Mouse (Mus musculus) embryonic facial prominence, embryonic 12.5 days (tissue): ENCODE results near the gene Mov10. TPM values are rescaled to one million over a fixed set of nuclear protein-coding genes. Genes with fewer than 3 reads are reported as not detected.
"Not testable (repeated sequence)": the region's sequence is repeated elsewhere in the genome, so short reads cannot be mapped to it uniquely, and the experiment has no call there.

Experiments used
- ATAC-seq: fragments of 200-750 bp; cut with Nextera tagmentation; 2 replicates; pipeline ENCODE4 v1.8.0; 2017; ENCODE audit not compliant: insufficient number of reproducible peaks, insufficient read depth, low FRiP score, low TSS enrichment
- H3K27ac ChIP-seq: fragments of 300-500 bp; sonication (generic); 2 replicates; pipeline ENCODE4 v1.5.1; 2016; ENCODE audit warnings: mild to moderate bottlenecking
- H3K27me3 ChIP-seq: fragments of 300-500 bp; sonication (generic); 2 replicates; pipeline ENCODE4 v1.6.1; 2016; ENCODE audit warnings: mild to moderate bottlenecking, moderate library complexity
- H3K36me3 ChIP-seq: fragments of 300-500 bp; sonication (generic); 2 replicates; pipeline ENCODE4 v1.6.1; 2016; ENCODE audit warnings: mild to moderate bottlenecking
- H3K4me1 ChIP-seq: fragments of 300-500 bp; sonication (generic); 2 replicates; pipeline ENCODE4 v1.6.1; 2016
- H3K4me2 ChIP-seq: fragments of 300-500 bp; sonication (generic); replicated peaks from 2 replicates; pipeline ENCODE4 v1.6.1; 2016; ENCODE audit warnings: mild to moderate bottlenecking, moderate library complexity
- H3K4me3 ChIP-seq: fragments of 300-500 bp; sonication (generic); 2 replicates; pipeline ENCODE4 v1.5.1; 2016; ENCODE audit warnings: mild to moderate bottlenecking
- H3K9ac ChIP-seq: fragments of 300-500 bp; sonication (generic); 2 replicates; pipeline ENCODE4 v1.6.1; 2016; ENCODE audit warnings: mild to moderate bottlenecking, moderate library complexity
- H3K9me3 ChIP-seq: fragments of 300-500 bp; sonication (generic); 2 replicates; pipeline ENCODE4 v1.6.1; 2016; ENCODE audit warnings: mild to moderate bottlenecking, moderate library complexity
- WGBS: fragments of 180-500 bp; shearing (Covaris S2); methylation state at CpG from one replicate; pipeline ENCODE4 v1.1.7; 2016; 5-methylcytosine and 5-hydroxymethylcytosine counted together
- polyA plus RNA-seq: library from polyadenylated mRNA; unstranded; fragments of >200 nt; fragmentation: Nextera tagmentation; extraction: Ambion mirVana; gene quantifications from 2 replicates; pipeline ENCODE4 v1.2.1, GENCODE M21; 2016

The Mov10 gene
- polyA plus RNA-seq, 1 experiment from 2014 or later = 70.8 TPM

DNA sequence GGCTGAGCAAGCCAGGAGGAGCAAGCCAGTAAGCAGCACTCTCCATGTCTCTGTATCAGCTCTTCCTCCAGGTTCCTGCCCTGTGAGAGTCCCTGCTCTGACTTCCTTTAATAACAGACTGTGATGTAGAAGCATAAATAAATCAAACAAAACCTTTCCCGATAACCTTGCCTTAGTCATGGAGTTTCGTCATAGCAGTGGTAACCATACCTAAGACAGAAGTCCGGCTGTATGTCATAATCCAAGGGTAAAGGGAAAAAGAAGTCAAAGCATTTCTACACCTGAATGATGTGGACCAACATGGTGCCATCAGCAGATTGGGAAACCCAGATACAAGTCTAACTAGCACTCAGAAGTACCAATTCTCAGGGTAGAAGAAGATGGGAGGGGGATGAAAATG lies 17.4 kb upstream of the Mov10 start:
- Histone ChIP-seq H3K36me3 (peaks cover 48% of the 10 kb centered on the region), H3K9me3 (no peaks in the 10 kb centered on the region), H3K4me3 (no peak overlapping the region), H3K27me3 (no peaks in the 10 kb centered on the region), H3K27ac (no peak overlapping the region), H3K9ac (no peak overlapping the region), H3K4me1 (no peaks in the 10 kb centered on the region), H3K4me2 (no peak overlapping the region)
- WGBS = 98% methylated on average over 3 of the region's 3 CpGs
- no peak for ATAC-seq

DNA sequence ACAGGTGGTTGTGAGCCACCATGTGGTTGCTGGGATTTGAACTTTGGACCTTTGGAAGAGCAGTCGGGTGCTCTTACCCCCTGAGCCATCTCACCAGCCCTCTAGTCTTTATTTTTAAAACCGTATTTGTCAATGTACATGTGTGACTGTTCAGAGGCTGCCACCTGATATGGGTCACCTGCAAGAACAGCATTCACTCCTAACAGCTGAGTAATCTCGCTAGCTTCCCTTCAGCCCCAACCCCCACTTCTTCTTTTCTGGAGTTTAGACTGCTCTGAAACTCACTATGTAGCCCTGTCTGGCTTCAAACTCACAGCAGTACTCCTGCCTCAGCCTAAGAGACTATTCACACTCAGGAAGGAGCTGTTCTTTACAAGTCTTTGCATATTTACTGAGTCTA lies 4.0 kb upstream of the Mov10 start:
- Histone ChIP-seq H3K36me3 (peaks cover 23% of the 10 kb centered on the region; the same call in 1 of the 2 replicates), H3K27me3 (no peaks in the 10 kb centered on the region), H3K27ac (no peak overlapping the region), H3K4me3 (no peak overlapping the region), H3K4me2 (no peak overlapping the region), H3K4me1 (peaks cover 4% of the 10 kb centered on the region; the same call in 1 of the 2 replicates), H3K9me3 (no peaks in the 10 kb centered on the region), H3K9ac (no peak overlapping the region)
- ATAC-seq = no peak
- 72% methylated on average over 3 of the region's 3 CpGs for WGBS

DNA sequence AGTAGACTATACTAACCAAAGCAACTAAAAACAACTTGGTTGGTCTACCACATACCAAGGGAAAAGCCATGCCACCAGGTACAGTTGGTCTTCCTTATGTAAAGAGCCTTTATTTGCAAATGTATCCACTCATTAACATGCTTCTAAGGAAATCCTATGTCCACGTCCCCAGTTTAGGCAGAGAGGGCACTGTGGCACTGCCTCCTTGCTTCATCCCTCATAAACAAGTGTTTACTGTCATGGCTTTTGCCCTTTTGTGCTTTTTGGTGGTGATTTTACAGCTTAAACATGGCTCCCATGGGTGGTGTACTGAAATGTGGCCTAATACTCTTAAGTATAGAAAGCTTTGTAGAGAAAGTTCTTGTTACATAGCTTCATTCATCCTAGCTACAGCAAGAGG lies 2.1 kb upstream of the Mov10 start:
- no peak for ATAC-seq
- 59% methylated on average over 1 of the region's 1 CpGs for WGBS
- Histone ChIP-seq H3K9ac (no peak overlapping the region), H3K9me3 (no peaks in the 10 kb centered on the region), H3K27ac (no peak overlapping the region), H3K4me3 (no peak overlapping the region), H3K27me3 (no peaks in the 10 kb centered on the region), H3K4me1 (peaks cover 18% of the 10 kb centered on the region), H3K36me3 (peaks cover 9% of the 10 kb centered on the region; the same call in 1 of the 2 replicates), H3K4me2 (no peak overlapping the region)

DNA sequence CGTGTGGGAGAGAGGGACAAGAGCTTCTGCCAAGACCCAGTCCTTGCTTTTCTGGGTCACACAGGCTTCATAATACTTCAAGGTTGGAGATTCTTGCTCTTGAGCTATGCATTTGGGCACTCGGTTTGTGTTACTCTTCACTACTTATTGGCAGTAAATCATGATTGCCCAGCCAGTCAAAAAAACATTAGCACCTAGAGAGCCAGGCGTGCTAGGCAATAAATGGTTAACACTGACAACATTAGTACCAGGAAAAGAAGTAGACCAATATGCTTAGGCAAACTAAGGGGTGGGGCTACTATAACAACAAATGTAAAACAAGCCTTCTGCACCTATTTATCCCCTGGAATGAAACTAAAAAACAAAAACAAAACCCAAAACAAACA lies 379 bp upstream of the Mov10 start:
- Histone ChIP-seq H3K4me3 (peak overlapping the region; percentile 86), H3K4me2 (peak overlapping the region; percentile 84), H3K27me3 (no peaks in the 10 kb centered on the region), H3K9ac (no peak overlapping the region), H3K4me1 (peaks cover 18% of the 10 kb centered on the region), H3K36me3 (0 out of 2 replicates have a peak, but pooled peaks cover 4% of the 10 kb centered on the region), H3K9me3 (no peaks in the 10 kb centered on the region), H3K27ac (peak overlapping the region; percentile 94)
- no peak for ATAC-seq
- WGBS = 6% methylated on average over 3 of the region's 3 CpGs

DNA sequence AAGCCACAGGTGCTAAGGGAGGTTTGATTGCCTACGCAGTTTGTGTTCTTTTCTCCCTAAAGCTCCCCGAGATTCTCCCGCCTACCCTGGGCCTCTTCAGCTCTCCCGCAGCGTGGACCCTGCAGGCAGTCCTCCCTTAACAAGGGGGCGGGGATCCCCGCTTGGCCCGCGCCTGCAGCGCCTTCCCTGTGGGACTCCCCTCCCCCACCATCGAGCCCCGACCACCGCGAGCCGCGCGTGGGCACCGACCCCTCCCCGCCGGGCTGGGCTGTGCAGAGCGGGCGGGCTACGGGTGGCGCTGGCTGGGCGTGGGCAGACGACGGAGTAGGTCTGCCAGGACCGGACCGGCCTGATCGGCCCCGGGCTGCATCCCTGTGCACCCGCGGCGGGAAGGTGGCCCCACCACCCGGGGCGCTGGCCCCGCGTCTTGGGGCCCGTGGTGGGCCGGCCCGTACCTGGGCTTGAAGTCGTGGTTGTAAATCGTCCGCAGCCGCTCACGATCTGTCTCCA lies 827 bp downstream of the Mov10 start:
- Histone ChIP-seq H3K4me3 (peak overlapping the region; percentile 86), H3K27me3 (no peaks in the 10 kb centered on the region), H3K36me3 (0 out of 2 replicates have a peak, but pooled peaks cover 2% of the 10 kb centered on the region), H3K9me3 (no peaks in the 10 kb centered on the region), H3K27ac (peak overlapping the region; percentile 94), H3K9ac (peak overlapping the region; percentile 91), H3K4me1 (peaks cover 18% of the 10 kb centered on the region), H3K4me2 (peak overlapping the region; percentile 84)
- ATAC-seq = peak; percentile 73
- WGBS = 1% methylated on average over 46 of the region's 46 CpGs

DNA sequence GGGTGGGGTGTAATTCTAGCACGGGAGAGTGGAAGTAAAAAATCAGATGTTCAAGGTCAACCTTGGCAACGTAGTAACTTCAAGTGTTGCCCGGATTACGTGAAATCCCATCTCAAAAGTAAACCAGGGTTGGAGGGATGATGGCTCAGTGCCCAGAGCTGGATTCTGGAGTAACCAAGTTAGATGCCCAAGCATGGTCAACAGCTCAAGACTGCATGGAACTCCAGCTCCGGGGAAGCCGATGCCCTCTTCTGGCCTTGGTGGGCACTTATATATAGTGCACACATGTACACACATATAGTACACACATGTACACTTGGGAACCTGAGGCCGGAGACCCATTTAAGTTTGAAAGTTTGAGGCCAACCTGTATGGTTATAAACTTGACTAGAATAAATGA lies 2.2 kb downstream of the Mov10 start:
- ATAC-seq = no peak
- no peak overlapping the region for H3K9ac ChIP-seq
- 93% methylated on average over 7 of the region's 7 CpGs for WGBS
- H3K4me1 ChIP-seq = peaks cover 18% of the 10 kb centered on the region
- H3K27me3 ChIP-seq = no peaks in the 10 kb centered on the region
- H3K4me2 ChIP-seq = no peak overlapping the region
- H3K36me3 ChIP-seq = no peaks in the 10 kb centered on the region
- H3K27ac ChIP-seq = no peak overlapping the region
- H3K9me3 ChIP-seq = no peaks in the 10 kb centered on the region
- H3K4me3 ChIP-seq = no peak overlapping the region

DNA sequence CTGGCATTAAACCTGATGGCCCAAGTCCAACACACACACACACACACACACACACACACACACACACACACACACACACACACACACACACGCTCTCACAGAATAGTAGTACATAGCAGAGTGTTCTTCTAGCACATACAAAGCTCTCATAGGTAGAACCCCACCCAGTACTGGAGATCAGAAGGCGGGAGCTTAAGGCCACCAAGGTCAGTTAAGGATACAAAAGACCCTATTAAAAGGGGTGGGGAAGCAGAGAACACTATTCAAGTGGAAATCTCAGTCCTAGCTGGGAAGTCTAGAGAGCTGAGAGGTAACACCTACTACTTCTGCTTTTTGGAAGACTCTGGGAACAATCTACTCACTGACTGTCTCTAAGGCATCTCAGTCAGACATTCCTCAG lies 3.0 kb downstream of the Mov10 start:
- H3K4me2 ChIP-seq = no peak overlapping the region

DNA sequence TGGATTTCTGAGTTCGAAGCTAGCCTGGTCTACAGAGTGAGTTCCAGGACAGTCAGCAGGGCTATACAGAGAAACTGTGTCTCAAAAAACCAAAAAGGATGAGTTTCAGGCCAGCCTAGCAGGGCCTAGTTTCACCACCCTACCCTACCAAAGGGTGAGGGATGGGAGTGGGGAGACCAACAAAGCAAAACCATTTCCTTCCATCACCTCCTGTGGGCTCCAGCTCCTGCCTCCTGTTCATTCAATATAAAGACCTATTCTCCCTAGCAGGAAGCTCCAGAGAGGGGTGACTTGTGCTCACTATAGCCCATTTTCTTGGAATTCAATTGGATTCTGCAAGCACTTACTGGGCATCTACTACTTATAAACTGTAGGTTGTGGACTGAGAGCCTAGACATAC lies 3.6 kb downstream of the Mov10 start:
- no peak overlapping the region for H3K9ac ChIP-seq
- WGBS = 97% methylated on average over 1 of the region's 1 CpGs
- H3K4me1 ChIP-seq = peaks cover 18% of the 10 kb centered on the region
- H3K4me3 ChIP-seq = no peak overlapping the region
- ATAC-seq = no peak
- H3K27me3 ChIP-seq = no peaks in the 10 kb centered on the region
- no peak overlapping the region for H3K4me2 ChIP-seq
- H3K27ac ChIP-seq = no peak overlapping the region
- no peaks in the 10 kb centered on the region for H3K9me3 ChIP-seq
- H3K36me3 ChIP-seq = no peaks in the 10 kb centered on the region

More for the DNA sequence above, 3.0 kb downstream of the Mov10 start:
- no peaks in the 10 kb centered on the region for H3K36me3 ChIP-seq
- no peak overlapping the region for H3K9ac ChIP-seq
- H3K9me3 ChIP-seq = no peaks in the 10 kb centered on the region
- H3K27me3 ChIP-seq = no peaks in the 10 kb centered on the region
- peaks cover 18% of the 10 kb centered on the region for H3K4me1 ChIP-seq
- WGBS = 79% methylated on average over 1 of the region's 2 CpGs
- ATAC-seq = no peak
- no peak overlapping the region for H3K4me3 ChIP-seq
- no peak overlapping the region for H3K27ac ChIP-seq

DNA sequence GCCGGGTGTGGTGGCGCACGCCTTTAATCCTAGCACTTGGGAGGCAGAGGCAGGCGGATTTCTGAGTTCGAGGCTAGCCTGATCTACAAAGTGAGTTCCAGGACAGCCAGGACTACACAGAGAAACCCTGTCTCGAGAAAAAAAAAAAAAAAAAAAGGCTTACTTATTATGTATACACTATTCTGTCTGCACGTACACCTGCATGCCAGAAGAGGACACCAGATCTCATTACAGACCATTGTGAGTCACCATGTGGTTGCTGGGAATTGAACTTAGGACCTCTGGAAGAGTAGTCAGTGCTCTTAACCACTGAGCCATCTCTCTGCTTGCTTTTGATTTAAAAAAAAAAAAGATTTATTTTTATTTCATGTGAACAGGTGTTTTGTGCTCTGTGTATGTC lies 5.1 kb downstream of the Mov10 start:
- H3K4me3 ChIP-seq, H3K27me3 ChIP-seq, H3K9ac ChIP-seq, H3K9me3 ChIP-seq, H3K36me3 ChIP-seq, H3K27ac ChIP-seq, H3K4me2 ChIP-seq, ATAC-seq: not testable (repeated sequence)
- 90% methylated on average over 7 of the region's 7 CpGs for WGBS
- H3K4me1 ChIP-seq = peaks cover 14% of the 10 kb centered on the region; the same call in 1 of the 2 replicates

DNA sequence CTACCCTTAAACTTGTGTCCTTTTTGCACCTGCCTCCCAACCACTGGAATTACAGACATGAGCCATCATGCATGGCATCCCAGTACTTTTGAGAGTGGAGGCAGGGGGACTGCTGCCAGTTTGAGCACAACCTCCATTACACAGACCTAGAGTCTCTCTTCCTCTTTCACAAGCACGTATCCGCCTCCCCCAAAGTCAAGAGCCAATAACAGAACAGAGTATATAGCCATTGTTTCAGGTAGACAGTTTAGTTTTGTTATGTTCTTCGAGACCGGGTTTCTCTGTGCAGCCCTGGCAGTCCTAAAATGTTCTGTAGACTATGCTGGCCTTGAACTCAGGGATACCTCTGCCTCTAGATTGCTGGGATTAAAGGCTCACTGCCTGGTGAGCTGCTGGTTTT lies 6.1 kb downstream of the Mov10 start:
- H3K9me3 ChIP-seq = no peaks in the 10 kb centered on the region
- WGBS = 76% methylated on average over 4 of the region's 4 CpGs
- H3K36me3 ChIP-seq = no peaks in the 10 kb centered on the region
- no peak overlapping the region for H3K9ac ChIP-seq
- ATAC-seq = no peak
- H3K27ac ChIP-seq = no peak overlapping the region
- H3K4me1 ChIP-seq = peaks cover 14% of the 10 kb centered on the region; the same call in 1 of the 2 replicates
- no peaks in the 10 kb centered on the region for H3K27me3 ChIP-seq
- no peak overlapping the region for H3K4me3 ChIP-seq
- no peak overlapping the region for H3K4me2 ChIP-seq

DNA sequence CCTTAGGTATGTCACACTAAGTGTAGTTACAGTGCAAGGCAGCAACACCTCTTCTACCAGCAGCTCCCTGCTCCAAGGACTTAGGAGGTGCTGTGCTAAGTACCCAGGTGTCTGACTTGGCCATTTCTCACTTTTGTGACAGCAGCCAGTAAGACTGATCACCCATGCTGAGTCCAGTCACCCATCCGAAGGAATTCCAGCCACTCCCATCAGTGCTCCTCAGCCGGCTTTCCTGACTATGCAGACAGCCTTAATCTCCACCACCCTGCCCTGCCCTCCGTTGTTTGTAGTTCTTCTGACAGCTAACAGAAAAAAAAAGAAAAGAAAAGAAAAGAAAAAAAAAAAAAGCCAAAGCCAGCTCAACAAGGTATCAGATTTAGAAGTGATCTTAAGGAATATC lies 6.6 kb downstream of the Mov10 start:
- Histone ChIP-seq H3K27ac (no peak overlapping the region), H3K4me1 (peaks cover 10% of the 10 kb centered on the region; the same call in 1 of the 2 replicates), H3K4me2 (no peak overlapping the region), H3K9ac (no peak overlapping the region), H3K9me3 (no peaks in the 10 kb centered on the region), H3K4me3 (no peak overlapping the region), H3K27me3 (no peaks in the 10 kb centered on the region), H3K36me3 (no peaks in the 10 kb centered on the region; the same call in 1 of the 2 replicates)
- no peak for ATAC-seq
- WGBS = 31% methylated on average over 3 of the region's 3 CpGs

DNA sequence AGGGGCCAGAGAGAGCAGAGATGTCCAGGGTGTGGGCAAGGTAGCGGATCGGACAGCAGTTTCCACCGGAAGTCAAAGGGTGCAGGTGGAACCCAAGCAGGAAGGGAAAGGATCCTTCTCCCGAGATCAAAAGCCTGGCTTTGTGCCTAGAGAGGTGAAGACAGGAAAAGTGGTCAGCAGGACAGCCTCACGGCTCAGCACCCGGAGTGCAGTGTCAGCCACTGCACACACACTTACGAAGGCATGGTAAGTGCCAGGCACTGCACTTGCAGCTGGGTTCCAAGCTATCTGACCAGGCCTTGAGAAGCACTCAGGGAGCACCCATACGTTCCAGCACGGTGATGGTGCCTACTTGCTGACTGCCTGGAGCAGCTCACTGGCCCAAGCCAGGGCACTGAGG lies 12.8 kb downstream of the Mov10 start:
- no peak overlapping the region for H3K27ac ChIP-seq
- H3K4me3 ChIP-seq = no peak overlapping the region
- WGBS = 81% methylated on average over 9 of the region's 9 CpGs
- no peak overlapping the region for H3K9ac ChIP-seq
- no peak for ATAC-seq
- no peak overlapping the region for H3K4me2 ChIP-seq
- peaks cover 41% of the 10 kb centered on the region for H3K36me3 ChIP-seq
- no peaks in the 10 kb centered on the region for H3K27me3 ChIP-seq
- H3K4me1 ChIP-seq = no peaks in the 10 kb centered on the region
- no peaks in the 10 kb centered on the region for H3K9me3 ChIP-seq

DNA sequence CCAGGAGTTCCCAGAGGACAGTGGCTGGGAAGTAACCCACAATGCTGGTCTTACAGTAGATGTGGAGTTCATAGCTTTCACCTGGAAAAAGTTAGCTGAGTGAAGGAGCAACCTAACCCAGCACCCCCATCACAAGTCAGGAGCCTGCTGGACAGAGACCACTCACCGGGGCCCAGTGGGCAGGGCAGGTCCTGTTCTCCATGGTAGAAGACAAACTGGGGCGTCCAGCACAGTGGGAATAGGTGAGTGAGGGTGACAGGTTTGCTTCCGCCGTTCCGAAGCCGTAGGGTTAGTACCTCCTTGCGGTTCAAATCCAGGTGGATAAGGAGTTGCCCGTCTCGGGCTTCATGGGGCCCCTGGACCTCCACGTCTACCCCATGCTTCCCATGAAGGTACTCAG lies 14.1 kb downstream of the Mov10 start:
- ATAC-seq = no peak
- no peak overlapping the region for H3K4me2 ChIP-seq
- 89% methylated on average over 10 of the region's 10 CpGs for WGBS
- H3K27me3 ChIP-seq = no peaks in the 10 kb centered on the region
- no peak overlapping the region for H3K27ac ChIP-seq
- no peak overlapping the region for H3K4me3 ChIP-seq
- no peaks in the 10 kb centered on the region for H3K4me1 ChIP-seq
- no peaks in the 10 kb centered on the region for H3K9me3 ChIP-seq
- peaks cover 53% of the 10 kb centered on the region for H3K36me3 ChIP-seq
- H3K9ac ChIP-seq = no peak overlapping the region
